Mouse (Mus musculus): Measurements from ENCODE around the gene Thbs4.

Thbs4 gene

GRCm38 (mm10) chr13:92762322-92762721, 32.3 kb downstream of the Thbs4 start:
- in situ Hi-C loops (cut with MboI; ENCODE audit: unreplicated experiment in 2 of 2), result no loop called here

DNA sequence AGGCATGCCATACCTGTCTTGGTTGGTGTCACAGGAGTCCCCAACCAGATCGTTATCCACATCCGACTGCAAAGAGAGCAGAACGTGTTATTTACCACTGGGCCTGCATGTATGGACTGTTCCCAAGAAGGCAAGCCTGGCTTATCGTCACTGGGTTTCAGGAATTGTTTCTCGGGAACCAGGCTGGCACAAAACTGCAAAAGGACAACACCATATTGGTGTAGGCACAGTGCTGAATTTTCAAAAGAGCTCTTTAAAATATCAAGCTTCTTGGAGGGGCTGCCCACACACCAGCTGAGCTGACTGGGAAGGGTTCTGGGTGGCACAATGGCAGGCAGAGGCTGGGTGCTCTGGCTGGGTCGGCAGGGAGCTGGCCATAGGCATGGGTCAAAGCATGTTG, 34.1 kb downstream of the Thbs4 start:
- in situ Hi-C loops (cut with MboI; ENCODE audit: unreplicated experiment in 2 of 2), result no loop called here

GRCm38 (mm10) chr13:92759096-92759495, 35.5 kb downstream of the Thbs4 start:
- in situ Hi-C loops (cut with MboI; ENCODE audit: unreplicated experiment in 2 of 2), result loop anchor here in 1 of 2 experiments (5.0 kb wide), 1 partner anchor 858 kb away; no protein-coding TSS in a partner anchor

DNA sequence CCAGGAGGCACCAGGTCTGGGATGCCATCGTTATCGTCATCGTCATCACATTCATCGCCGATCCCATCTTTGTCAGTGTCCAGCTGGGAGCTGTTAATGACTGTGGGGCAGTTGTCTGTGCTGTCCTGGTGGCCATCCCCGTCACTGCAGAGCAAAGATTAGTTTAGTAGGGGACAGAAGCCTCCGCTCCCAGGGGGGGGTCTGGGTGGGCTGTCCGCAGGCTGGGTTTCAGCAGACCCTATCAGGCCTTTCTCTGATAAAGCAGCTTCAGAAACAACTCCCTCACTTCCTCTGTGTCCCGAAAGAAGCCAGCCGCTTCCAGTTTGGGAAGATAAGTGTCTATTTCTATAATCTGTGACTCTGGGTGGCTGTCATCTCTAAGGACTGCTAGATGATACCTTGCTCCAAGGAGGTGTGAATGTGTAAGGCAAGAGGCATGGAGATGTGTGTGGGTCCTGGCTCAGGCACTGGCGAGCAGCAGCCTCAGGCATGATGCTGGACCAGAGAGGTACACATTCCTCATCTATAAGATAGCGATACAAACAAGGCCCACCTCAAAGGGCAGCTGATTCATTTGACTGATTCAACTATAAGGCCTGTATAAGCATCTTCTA, 36.5 kb downstream of the Thbs4 start:
- in situ Hi-C loops (cut with MboI; ENCODE audit: unreplicated experiment in 2 of 2), result loop anchor here in 1 of 2 experiments (5.0 kb wide), 1 partner anchor 859 kb away; no protein-coding TSS in a partner anchor

DNA sequence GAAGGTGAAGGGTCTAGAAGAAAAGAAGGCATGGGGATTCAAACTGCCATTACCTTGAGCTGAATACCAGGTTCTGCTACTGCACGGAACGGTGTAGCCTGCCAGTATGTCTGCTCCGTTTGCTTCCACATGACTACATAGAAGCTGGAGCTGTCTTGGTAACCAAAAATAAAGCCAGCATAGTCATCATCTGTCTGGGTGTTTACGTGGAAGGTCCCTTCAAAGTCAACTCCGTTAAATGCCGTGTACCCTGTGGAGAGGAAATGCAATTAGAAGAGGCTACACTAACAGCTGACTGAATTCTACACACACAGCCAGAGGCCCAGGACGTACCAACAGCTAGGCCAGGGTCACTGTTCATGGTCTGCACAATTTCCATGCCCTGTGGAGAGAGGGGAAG, 39.6 kb downstream of the Thbs4 start:
- in situ Hi-C loops (cut with MboI; ENCODE audit: unreplicated experiment in 2 of 2), result loop anchor here in 1 of 2 experiments (5.0 kb wide), 1 partner anchor 862 kb away; no protein-coding TSS in a partner anchor

DNA sequence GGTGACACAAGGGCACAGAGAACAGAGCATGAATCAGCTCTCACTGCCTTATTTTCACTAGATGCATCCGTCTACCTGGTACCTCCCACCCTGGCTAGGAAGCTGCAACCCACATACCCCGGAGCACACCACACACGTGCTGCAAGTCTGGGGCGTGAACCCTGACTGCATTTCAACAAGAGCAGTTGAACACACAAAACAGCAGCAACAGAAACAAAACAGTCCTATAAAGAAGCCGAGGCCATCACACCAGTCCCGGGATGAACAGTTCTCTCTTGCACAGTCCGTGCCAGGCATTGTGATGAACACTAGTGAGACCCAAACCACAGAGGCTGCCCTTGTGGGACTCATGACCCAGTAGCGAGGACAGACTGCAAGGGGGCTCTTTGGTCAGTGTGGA, 40.9 kb downstream of the Thbs4 start:
- in situ Hi-C loops (cut with MboI; ENCODE audit: unreplicated experiment in 2 of 2), result loop anchor here (5.0 kb wide), 6 partner anchors 224 to 964 kb away; no protein-coding TSS in a partner anchor

- in situ Hi-C loops (cut with MboI; ENCODE audit: unreplicated experiment in 2 of 2), result loop anchor here (5.0 kb wide), 6 partner anchors 225 to 965 kb away; no protein-coding TSS in a partner anchor
These were observed 42.7 kb downstream of the Thbs4 start for GRCm38 (mm10) chr13:92751726-92752565.

- in situ Hi-C loops (cut with MboI; ENCODE audit: unreplicated experiment in 2 of 2), result loop anchor here (5.0 kb wide), 6 partner anchors 226 to 966 kb away; no protein-coding TSS in a partner anchor
These were observed 43.6 kb downstream of the Thbs4 start for GRCm38 (mm10) chr13:92750976-92751518.

DNA sequence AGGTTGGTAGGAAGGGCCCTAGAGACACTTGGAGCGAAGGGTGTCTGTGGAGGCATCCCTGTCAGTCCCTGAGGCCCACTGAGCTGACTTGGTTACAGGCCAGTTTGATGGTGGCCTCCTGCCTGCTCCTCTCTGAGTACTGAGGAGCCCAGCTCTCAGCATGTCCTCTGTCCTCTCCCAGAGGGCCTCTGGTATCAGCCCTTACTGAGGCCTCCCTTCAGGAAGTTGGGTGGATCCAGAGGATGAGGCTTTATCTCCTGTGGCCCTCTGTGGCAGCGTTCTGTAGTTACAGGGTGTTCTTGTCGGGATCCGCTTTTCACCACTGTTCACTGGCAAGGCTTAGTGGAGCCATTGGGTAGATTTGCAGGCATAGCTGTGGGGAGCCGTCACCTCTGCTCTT, 51.3 kb downstream of the Thbs4 start:
- in situ Hi-C loops (cut with MboI; ENCODE audit: unreplicated experiment in 2 of 2), result loop anchor here (5.0 to 10.0 kb wide), 5 partner anchors 166 to 939 kb away; partner anchors contain the start of genes Fam151b (in 2 of the 2), Msh3 (in 2 of the 2), Spz1 (in 2 of the 2) and Zcchc9 (in 1 of the 2)

DNA sequence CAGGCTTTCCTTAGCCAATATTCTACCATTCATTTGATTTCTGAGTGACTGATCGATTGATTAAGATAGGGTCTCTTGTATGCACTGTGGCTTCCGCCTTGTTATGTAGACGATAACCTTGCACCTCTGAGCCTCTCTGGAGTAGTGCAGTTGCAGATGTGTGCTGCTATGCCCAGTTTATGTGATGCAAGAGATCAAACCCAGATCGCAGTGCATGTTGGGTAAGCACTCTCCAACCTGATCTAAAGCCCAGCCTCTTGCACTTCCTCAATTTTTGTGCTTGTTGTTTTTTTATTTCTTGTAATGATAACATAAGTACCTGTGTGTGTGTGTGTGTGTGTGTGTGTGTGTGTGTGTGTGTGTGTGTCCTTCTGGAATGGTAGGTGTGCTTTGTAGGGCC, 51.7 kb downstream of the Thbs4 start:
- in situ Hi-C loops (cut with MboI; ENCODE audit: unreplicated experiment in 2 of 2), result loop anchor here (5.0 to 10.0 kb wide), 5 partner anchors 166 to 938 kb away; partner anchors contain the start of genes Fam151b (in 2 of the 2), Msh3 (in 2 of the 2), Spz1 (in 2 of the 2) and Zcchc9 (in 1 of the 2)

GRCm38 (mm10) chr13:92740671-92741270, 53.8 kb downstream of the Thbs4 start:
- in situ Hi-C loops (cut with MboI; ENCODE audit: unreplicated experiment in 2 of 2), result loop anchor here (5.0 to 10.0 kb wide), 5 partner anchors 163 to 936 kb away; partner anchors contain the start of genes Fam151b (in 2 of the 2), Msh3 (in 2 of the 2), Spz1 (in 2 of the 2) and Zcchc9 (in 1 of the 2)

DNA sequence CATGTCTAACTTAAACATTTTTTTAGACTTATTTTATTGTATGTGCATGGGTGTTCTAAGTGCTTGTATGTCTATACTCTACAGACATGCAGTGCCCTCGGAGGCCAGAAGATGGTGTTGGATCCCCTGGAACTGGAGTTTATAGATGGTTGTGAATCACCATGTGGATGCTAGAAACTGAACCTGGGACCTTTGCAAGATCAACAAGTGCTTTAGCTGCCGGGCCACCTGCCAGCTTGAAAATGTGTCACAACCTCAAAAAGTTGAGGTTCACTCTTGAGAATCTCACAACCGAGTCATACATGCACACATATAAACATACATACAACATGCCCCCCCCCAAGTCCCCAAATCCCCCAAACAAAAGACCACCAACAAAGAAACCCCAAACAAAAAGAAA, 54.8 kb downstream of the Thbs4 start:
- in situ Hi-C loops (cut with MboI; ENCODE audit: unreplicated experiment in 2 of 2), result loop anchor here (5.0 to 10.0 kb wide), 7 partner anchors 103 to 935 kb away; partner anchors contain the start of genes Fam151b (in 2 of the 2), Msh3 (in 2 of the 2), Spz1 (in 2 of the 2) and Zcchc9 (in 1 of the 2)

DNA sequence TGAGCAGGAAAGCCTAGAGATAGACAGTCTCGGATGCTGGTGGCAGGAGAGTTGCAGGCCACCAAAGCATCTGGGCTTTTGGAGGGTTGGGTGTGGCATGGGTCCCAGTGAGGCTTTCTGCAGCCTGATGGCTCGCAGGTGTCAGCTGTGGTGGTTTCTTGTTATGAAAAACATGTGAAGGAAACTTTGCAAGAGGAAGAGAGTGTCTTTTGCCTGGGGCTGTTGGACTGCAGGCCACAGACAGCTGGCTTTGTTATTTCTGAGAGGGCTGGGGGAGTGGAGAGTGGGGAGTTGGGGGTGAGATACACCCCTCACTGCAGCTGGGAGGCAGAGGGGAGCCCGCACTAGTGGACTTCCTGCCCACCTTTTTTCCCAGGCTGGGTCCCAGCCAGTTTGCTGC, 55.8 kb downstream of the Thbs4 start:
- in situ Hi-C loops (cut with MboI; ENCODE audit: unreplicated experiment in 2 of 2), result loop anchor here (5.0 to 10.0 kb wide), 2 partner anchors 102 to 104 kb away; no protein-coding TSS in a partner anchor

- in situ Hi-C loops (cut with MboI; ENCODE audit: unreplicated experiment in 2 of 2), result loop anchor here (5.0 to 10.0 kb wide), 2 partner anchors 99 to 102 kb away; no protein-coding TSS in a partner anchor
These were observed 57.9 kb downstream of the Thbs4 start for GRCm38 (mm10) chr13:92736516-92737300.

DNA sequence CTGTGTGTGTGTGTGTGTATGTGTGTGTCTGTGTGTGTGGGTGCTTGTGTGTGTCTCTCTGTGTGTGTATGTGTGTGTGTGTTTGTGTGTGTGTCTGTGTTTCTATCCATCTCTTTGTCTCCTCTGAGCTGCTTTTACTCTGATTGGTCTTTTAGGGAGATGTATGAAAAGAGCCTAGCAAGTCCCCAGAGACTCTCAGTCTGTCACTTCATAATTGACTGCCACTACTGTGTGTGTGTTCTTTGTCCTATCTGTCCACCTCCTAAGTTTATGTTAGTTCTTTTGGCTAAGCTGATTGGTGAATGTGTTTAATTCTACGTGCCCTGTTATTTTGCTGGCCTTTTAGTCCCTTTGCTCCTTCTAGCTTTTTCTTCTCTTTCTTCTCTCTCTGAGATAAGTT, 58.9 kb downstream of the Thbs4 start:
- in situ Hi-C loops (cut with MboI; ENCODE audit: unreplicated experiment in 2 of 2), result loop anchor here (5.0 to 10.0 kb wide), 2 partner anchors 98 to 101 kb away; no protein-coding TSS in a partner anchor

DNA sequence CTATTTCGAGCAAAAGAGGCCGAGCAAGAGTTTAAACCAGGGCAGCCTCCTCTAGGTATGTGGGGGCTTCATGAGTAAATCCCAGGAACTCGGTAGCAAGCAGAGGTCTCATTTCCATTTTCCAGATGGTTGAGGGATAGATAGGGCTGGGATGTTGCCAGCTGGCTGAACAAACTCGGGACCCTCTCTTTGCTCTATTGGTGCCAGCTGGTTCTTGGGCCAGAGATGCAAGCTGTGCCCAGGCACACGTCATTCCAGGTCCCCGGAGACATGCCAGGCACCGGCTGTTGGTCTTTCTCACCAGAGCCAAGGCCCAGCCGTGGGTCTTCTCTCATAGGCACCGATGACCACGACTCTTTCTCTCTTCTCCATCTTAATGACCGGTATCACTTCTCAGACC, 60.9 kb downstream of the Thbs4 start:
- in situ Hi-C loops (cut with MboI; ENCODE audit: unreplicated experiment in 2 of 2), result loop anchor here in 1 of 2 experiments (10.0 kb wide), 1 partner anchor 99 kb away; no protein-coding TSS in a partner anchor

- in situ Hi-C loops (cut with MboI; ENCODE audit: unreplicated experiment in 2 of 2), result loop anchor here in 1 of 2 experiments (10.0 kb wide), 1 partner anchor 98 kb away; no protein-coding TSS in a partner anchor
These were observed 61.4 kb downstream of the Thbs4 start for GRCm38 (mm10) chr13:92733252-92733651.

GRCm38 (mm10) chr13:92732836-92733235, 61.8 kb downstream of the Thbs4 start:
- in situ Hi-C loops (cut with MboI; ENCODE audit: unreplicated experiment in 2 of 2), result loop anchor here in 1 of 2 experiments (10.0 kb wide), 1 partner anchor 98 kb away; no protein-coding TSS in a partner anchor

DNA sequence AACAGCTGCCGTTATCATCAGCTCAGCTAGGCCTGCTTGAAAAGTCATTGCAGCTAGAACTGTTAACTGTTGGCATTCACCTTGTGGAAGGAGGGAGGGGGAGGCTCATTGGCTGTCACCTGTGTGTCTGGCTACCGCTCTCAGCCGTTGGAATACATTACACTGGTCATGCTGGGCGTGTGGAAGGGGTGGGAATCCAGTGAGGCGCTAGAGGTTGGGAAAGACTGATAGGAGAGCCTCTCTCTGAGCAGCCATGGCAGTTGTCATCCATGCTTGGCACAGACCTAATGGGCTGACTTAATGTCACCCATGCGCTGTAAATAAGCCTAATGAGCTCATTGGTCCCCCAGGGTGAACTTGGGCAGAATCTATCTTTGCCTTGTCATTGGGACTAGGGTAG, 62.8 kb downstream of the Thbs4 start:
- in situ Hi-C loops (cut with MboI; ENCODE audit: unreplicated experiment in 2 of 2), result loop anchor here in 1 of 2 experiments (10.0 kb wide), 1 partner anchor 97 kb away; no protein-coding TSS in a partner anchor
